Mouse (Mus musculus) limb, embryonic 11.5 days (tissue): ENCODE data around the gene 1110065P20Rik. TPM values are rescaled to one million over a fixed set of nuclear protein-coding genes. Genes with fewer than 3 reads are reported as not detected.

Source experiments
- ATAC-seq: fragments of 200-750 bp; cut with Nextera tagmentation; 2 replicates; pipeline ENCODE4 v1.8.0; 2017; ENCODE audit warnings: low read depth; ENCODE audit not compliant: insufficient number of reproducible peaks, low FRiP score, low TSS enrichment
- DNase-seq: peaks from one replicate; pipeline ENCODE4 v3.0.0-alpha.2; 2015; ENCODE audit warnings: low spot score
- H3K27ac ChIP-seq: fragments of 300-500 bp; sonication (generic); replicated peaks from 2 replicates; pipeline ENCODE4 v1.5.1; 2014; ENCODE audit warnings: low read depth, mild to moderate bottlenecking, low read length
- H3K27me3 ChIP-seq: fragments of 300-500 bp; sonication (generic); 2 replicates; pipeline ENCODE4 v1.6.1; 2014; ENCODE audit warnings: mild to moderate bottlenecking, low read length, mixed read lengths; ENCODE audit not compliant: control insufficient read depth, insufficient read depth
- H3K36me3 ChIP-seq: fragments of 300-500 bp; sonication (generic); 2 replicates; pipeline ENCODE4 v1.6.1; 2014; ENCODE audit warnings: mild to moderate bottlenecking, low read length, moderate library complexity, mixed read lengths; ENCODE audit not compliant: control insufficient read depth, insufficient read depth
- H3K4me1 ChIP-seq: fragments of 300-500 bp; sonication (generic); 2 replicates; pipeline ENCODE4 v1.6.1; 2014; ENCODE audit warnings: low read length, mixed read lengths; ENCODE audit not compliant: control insufficient read depth, insufficient read depth
- H3K4me2 ChIP-seq: fragments of 300-500 bp; sonication (generic); 2 replicates; pipeline ENCODE4 v1.6.1; 2014; ENCODE audit warnings: low read depth, mild to moderate bottlenecking, moderate library complexity; ENCODE audit not compliant: severe bottlenecking
- H3K4me3 ChIP-seq: fragments of 300-500 bp; sonication (generic); 2 replicates; pipeline ENCODE4 v1.5.1; 2014; ENCODE audit warnings: low read depth, low read length
- H3K9ac ChIP-seq: fragments of 300-500 bp; sonication (generic); 2 replicates; pipeline ENCODE4 v1.6.1; 2014; ENCODE audit warnings: mild to moderate bottlenecking, low read length
- H3K9me3 ChIP-seq: fragments of 300-500 bp; sonication (generic); 2 replicates; pipeline ENCODE4 v1.6.1; 2016; ENCODE audit warnings: low read length; ENCODE audit not compliant: control insufficient read depth
- WGBS: fragments of 180-500 bp; shearing (Covaris S2); extraction: QIAGEN DNeasy Blood & Tissue Kit; methylation state at CpG from one replicate; pipeline ENCODE4 v1.1.7; 2014; 5-methylcytosine and 5-hydroxymethylcytosine counted together
- polyA plus RNA-seq: library from polyadenylated mRNA; unstranded; fragments of >200 nt; fragmentation: Nextera tagmentation; extraction: Ambion mirVana; gene quantifications from 2 replicates; pipeline ENCODE4 v1.2.1, GENCODE M21; 2014

The 1110065P20Rik gene
- 46.6 and 47.5 TPM in 2 replicates for polyA plus RNA-seq

- Histone ChIP-seq H3K9me3 (no peaks in the 10 kb centered on the region), H3K4me2 (peak within 1 kb of the TSS; percentile 91), H3K9ac (peak within 1 kb of the TSS; percentile 86), H3K4me1 (peaks cover 17% of the 10 kb centered on the region), H3K27ac (peak within 1 kb of the TSS; percentile 74), H3K36me3 (no peaks in the 10 kb centered on the region), H3K27me3 (no peaks in the 10 kb centered on the region; the same call in 1 of the 2 replicates), H3K4me3 (peak within 1 kb of the TSS; percentile 98)
- DNase-seq: peak; percentile 65
- under 1% methylated on average over 63 of the region's 75 CpGs for WGBS
- ATAC-seq: peak; percentile 42
These were observed at the start of gene 1110065P20Rik for GRCm38 (mm10) chr4:124850933-124851658. 1110065P20Rik (minus strand) TSS chr4:124851196.

- Histone ChIP-seq H3K9ac (no peak overlapping the region), H3K4me3 (no peak overlapping the region), H3K27me3 (peaks cover 19% of the 10 kb centered on the region), H3K4me1 (peaks cover 3% of the 10 kb centered on the region; the same call in 1 of the 2 replicates), H3K9me3 (no peaks in the 10 kb centered on the region), H3K27ac (no peak overlapping the region), H3K4me2 (no peak overlapping the region), H3K36me3 (no peaks in the 10 kb centered on the region)
- DNase-seq (no peak), ATAC-seq (no peak)
- 59% methylated on average over 5 of the region's 5 CpGs for WGBS
These were observed 48.9 kb upstream of the 1110065P20Rik start for GRCm38 (mm10) chr4:124899906-124900305.

GRCm38 (mm10) chr4:124898428-124898827, 47.4 kb upstream of the 1110065P20Rik start:
- Histone ChIP-seq H3K9me3 (no peaks in the 10 kb centered on the region), H3K27me3 (peaks cover 34% of the 10 kb centered on the region), H3K27ac (no peak overlapping the region), H3K36me3 (no peaks in the 10 kb centered on the region), H3K4me2 (no peak overlapping the region), H3K9ac (no peak overlapping the region), H3K4me3 (no peak overlapping the region), H3K4me1 (peaks cover 8% of the 10 kb centered on the region; the same call in 1 of the 2 replicates)
- no peak for ATAC-seq
- WGBS: 69% methylated on average over 10 of the region's 10 CpGs
- DNase-seq: no peak

- H3K4me2 ChIP-seq: peak overlapping the region; percentile 65
- no peak overlapping the region for H3K9ac ChIP-seq
- peaks cover 8% of the 10 kb centered on the region; the same call in 1 of the 2 replicates for H3K4me1 ChIP-seq
- H3K27me3 ChIP-seq: peaks cover 50% of the 10 kb centered on the region
- ATAC-seq (no peak), DNase-seq (peak; percentile 36)
- 1% methylated on average over 83 of the region's 83 CpGs for whole genome bisulfite sequencing
- H3K9me3 ChIP-seq: no peaks in the 10 kb centered on the region
- no peak overlapping the region for H3K27ac ChIP-seq
- no peaks in the 10 kb centered on the region for H3K36me3 ChIP-seq
- H3K4me3 ChIP-seq: peak overlapping the region; percentile 26; the same call in 1 of the 2 replicates
These were observed 43.8 kb upstream of the 1110065P20Rik start for GRCm38 (mm10) chr4:124894508-124895428.

GRCm38 (mm10) chr4:124893769-124894168, 42.8 kb upstream of the 1110065P20Rik start:
- H3K9me3 ChIP-seq: no peaks in the 10 kb centered on the region
- DNase-seq (no peak), ATAC-seq (no peak)
- peaks cover 47% of the 10 kb centered on the region for H3K27me3 ChIP-seq
- H3K4me1 ChIP-seq: peaks cover 6% of the 10 kb centered on the region; the same call in 1 of the 2 replicates
- H3K4me2 ChIP-seq: no peak overlapping the region
- H3K4me3 ChIP-seq: no peak overlapping the region
- H3K36me3 ChIP-seq: no peaks in the 10 kb centered on the region
- H3K9ac ChIP-seq: no peak overlapping the region
- no peak overlapping the region for H3K27ac ChIP-seq
- 42% methylated on average over 6 of the region's 6 CpGs for WGBS

GRCm38 (mm10) chr4:124890831-124891230, 39.8 kb upstream of the 1110065P20Rik start:
- Histone ChIP-seq H3K4me1 (peaks cover 6% of the 10 kb centered on the region; the same call in 1 of the 2 replicates), H3K9ac (no peak overlapping the region), H3K27ac (no peak overlapping the region), H3K36me3 (no peaks in the 10 kb centered on the region), H3K4me3 (no peak overlapping the region), H3K4me2 (no peak overlapping the region), H3K27me3 (peaks cover 49% of the 10 kb centered on the region), H3K9me3 (no peaks in the 10 kb centered on the region)
- DNase-seq (no peak), ATAC-seq (no peak)
- WGBS: 55% methylated on average over 5 of the region's 5 CpGs

GRCm38 (mm10) chr4:124889935-124890334, 38.9 kb upstream of the 1110065P20Rik start:
- no peaks in the 10 kb centered on the region for H3K9me3 ChIP-seq
- H3K4me2 ChIP-seq: no peak overlapping the region
- peaks cover 47% of the 10 kb centered on the region for H3K27me3 ChIP-seq
- peaks cover 6% of the 10 kb centered on the region; the same call in 1 of the 2 replicates for H3K4me1 ChIP-seq
- H3K4me3 ChIP-seq: no peak overlapping the region
- no peak overlapping the region for H3K27ac ChIP-seq
- no peak overlapping the region for H3K9ac ChIP-seq
- DNase-seq (no peak), ATAC-seq (no peak)
- WGBS: 85% methylated on average over 2 of the region's 2 CpGs
- no peaks in the 10 kb centered on the region for H3K36me3 ChIP-seq

- Histone ChIP-seq H3K4me1 (no peaks in the 10 kb centered on the region), H3K4me2 (no peak overlapping the region), H3K27ac (no peak overlapping the region), H3K27me3 (peaks cover 44% of the 10 kb centered on the region), H3K9me3 (no peaks in the 10 kb centered on the region), H3K9ac (no peak overlapping the region), H3K36me3 (no peaks in the 10 kb centered on the region), H3K4me3 (no peak overlapping the region)
- no peak for DNase-seq
- 76% methylated on average over 7 of the region's 7 CpGs for WGBS
- no peak for ATAC-seq
These were observed 37.7 kb upstream of the 1110065P20Rik start for GRCm38 (mm10) chr4:124888702-124889101.
